Mouse (Mus musculus) olfactory bulb, adult 2 months (tissue): Measurements from ENCODE around the gene Tspan9.

ENCODE experiments used
- CTCF ChIP-seq: fragments of 200-500 bp; IDR thresholded peaks from 2 replicates; pipeline ENCODE4 v1.5.1; 2012; ENCODE audit warnings: low read depth, mild to moderate bottlenecking, low read length, moderate library complexity; ENCODE audit not compliant: insufficient read depth
- POLR2A ChIP-seq: fragments of 200-500 bp; IDR thresholded peaks from 2 replicates; pipeline ENCODE4 v1.6.1; 2012; ENCODE audit warnings: mild to moderate bottlenecking, low read depth, low read length, moderate library complexity; ENCODE audit not compliant: insufficient read depth

DNA sequence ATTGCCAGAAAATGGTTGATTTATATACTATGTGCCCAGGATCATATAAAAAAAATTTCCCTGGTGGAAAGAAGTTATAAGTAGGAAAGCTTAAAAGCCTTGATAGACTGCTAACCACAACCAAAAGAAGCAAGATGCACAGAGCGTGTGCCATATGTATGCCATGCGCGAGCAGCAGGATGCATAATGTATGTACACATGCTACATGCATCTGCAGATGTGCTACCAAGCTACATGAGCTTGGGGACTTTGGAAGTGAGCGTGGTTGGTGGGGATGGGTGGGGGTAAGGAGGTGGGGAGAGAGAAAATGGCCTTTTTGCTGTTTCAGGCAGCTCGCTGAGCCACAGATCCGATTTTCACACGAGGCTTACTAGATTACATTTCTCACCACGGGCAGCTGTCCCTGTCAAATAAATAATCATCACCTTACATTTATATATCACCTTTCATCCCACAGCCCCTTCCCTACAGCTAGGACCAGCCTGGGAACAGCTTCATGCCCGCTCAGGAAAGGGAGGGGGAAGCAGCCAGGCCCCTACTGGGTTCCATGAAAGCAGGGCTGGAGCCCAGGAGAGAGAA lies 57.8 kb downstream of the Tspan9 start:
- TF ChIP-seq CTCF (no peak), POLR2A (no peak)
